Mouse (Mus musculus) frontal cortex, postnatal 14 days (tissue): ENCODE data around the gene Kcnc4.
A peak's percentile ranks its signal among the peaks of the same experiment; 100 is the strongest.

Experiments used
- DNase-seq, 2 experiments: peaks; one replicate each; pipeline ENCODE4 v3.0.0; 2022; ENCODE audit warnings: low spot score in 2 of 2

The Kcnc4 gene

GRCm38 (mm10) chr3:107458528-107459195 is 690 bp downstream of the Kcnc4 start:
- DNase-seq: peak in 1 of 2 experiments; percentile 42

- no peak for DNase-seq
Measured at GRCm38 (mm10) chr3:107458104-107458503, 1.2 kb downstream of the Kcnc4 start.

DNA sequence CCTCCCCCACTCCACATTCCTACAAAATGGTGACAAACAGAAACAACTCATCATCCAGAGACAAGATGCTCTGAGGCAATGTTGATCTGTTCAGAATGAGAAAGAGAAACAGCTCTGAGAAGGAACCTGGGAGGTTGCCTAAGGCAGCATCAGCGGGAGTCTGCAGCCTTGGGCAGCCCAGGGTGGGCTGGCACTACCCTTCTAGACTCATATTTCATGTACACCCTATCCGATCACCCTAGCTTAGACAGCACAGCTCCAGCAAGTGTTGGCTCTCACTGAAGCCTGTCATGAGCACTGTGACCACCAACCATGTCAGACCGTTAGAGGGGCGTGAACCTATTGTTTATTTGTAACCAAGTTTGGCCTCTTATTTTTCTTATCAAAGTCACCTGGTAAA is 5.1 kb downstream of the Kcnc4 start:
- no peak for DNase-seq

- DNase-seq: no peak
Measured at GRCm38 (mm10) chr3:107446822-107447221, 12.5 kb downstream of the Kcnc4 start.

DNA sequence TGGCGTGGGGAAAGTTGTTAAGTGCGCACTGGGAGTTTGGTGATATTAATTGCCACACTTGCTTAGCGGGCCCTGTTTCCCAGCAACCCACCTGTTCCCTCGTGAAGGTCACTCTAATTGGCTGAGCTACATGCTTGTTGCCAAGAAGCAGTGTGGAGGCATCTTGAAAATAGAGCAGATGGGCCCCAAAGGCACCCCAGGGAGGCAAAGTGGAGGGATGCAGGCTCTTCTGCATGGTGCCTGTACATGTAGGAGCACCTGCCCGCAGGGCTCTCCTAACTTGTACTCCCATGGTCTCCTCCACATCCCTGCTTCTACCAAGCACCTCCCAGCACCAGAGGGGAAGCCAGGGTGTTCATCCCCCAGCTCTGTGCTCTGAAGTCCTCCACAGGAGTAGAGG is 15.5 kb downstream of the Kcnc4 start:
- DNase-seq: no peak

DNA sequence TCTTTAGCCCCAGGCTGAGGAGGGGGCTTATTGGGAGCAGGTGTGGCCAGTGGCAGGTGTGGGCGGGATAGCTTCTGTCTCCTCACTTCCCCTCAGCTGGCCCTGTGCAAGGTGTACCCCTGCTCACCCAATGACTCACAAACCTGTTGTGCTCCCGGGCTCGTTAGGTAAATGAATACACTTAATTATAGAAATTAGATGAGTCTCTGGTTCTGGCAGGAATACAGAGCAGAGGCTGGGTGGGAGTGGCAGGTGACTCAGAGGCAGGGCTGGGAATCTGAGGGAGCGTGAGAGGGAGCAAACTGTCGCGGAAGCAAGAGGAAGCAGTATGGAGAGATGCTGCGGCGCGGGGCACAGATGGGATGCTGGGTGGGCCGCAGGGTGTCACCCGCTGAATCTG is 17.2 kb downstream of the Kcnc4 start:
- peak in 1 of 2 experiments; percentile 61 for DNase-seq

- no peak for DNase-seq
Measured at GRCm38 (mm10) chr3:107441306-107441705, 18.0 kb downstream of the Kcnc4 start.

DNA sequence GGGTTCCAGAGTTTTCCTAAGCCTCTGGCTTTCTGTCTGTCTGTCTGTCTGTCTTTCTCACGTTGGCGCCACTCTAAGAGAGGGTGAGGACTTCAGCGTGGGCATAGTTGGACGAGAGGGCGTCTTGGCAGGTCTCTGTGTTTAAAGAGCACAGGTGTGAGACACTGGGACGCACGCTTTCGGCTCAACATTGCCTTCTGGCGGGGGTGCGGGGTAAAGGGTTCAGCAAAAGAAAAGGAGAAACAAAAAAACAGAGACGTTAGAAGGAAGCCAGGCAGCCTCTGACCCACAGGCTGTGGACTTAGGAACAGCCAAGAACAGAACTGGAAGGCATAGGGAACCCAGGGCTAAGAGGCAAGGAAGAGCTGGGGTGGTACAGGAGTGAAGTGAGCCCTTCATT is 20.1 kb downstream of the Kcnc4 start:
- no peak for DNase-seq

GRCm38 (mm10) chr3:107437666-107438065 is 21.7 kb downstream of the Kcnc4 start:
- no peak for DNase-seq

DNA sequence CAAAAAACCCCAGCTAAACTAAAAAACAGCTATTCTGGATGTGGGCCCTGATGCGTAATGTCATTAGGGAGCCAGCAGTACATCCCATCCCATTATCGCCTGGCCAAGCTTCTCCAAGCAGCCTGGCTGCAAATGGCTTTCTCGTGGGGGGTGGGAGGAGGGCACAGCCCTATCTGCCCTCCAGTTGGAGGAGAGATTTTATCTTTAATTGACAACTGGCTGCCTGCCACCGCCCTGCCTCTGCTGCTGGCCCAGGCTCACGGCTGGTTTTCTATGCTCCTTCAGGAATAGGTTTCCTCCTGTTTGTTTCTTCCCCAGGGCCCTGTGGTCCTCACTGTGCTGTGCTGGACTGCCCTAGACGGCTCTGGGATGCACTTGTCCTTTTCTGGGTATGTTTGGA is 22.9 kb downstream of the Kcnc4 start:
- DNase-seq: no peak

GRCm38 (mm10) chr3:107433614-107434013 is 25.7 kb downstream of the Kcnc4 start:
- no peak for DNase-seq

DNA sequence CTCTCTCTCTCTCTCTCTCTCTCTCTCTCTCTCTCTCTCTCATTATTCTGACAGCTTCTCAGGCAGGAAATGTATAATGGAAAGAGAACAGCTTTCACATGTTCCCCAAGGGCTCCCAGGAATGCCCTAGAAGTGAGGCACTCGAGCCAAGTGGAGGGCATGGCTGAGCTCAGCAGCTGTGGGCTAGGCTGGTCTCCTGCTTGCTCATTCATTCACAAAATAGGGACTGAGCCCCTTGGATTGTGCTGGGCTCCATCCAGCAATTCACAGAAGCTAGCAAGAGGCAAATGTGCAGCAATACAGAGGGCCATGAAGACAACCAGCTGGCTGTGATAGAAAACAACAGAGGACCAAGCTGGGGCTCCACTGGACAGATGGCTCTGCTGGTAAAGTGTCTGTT is 28.1 kb downstream of the Kcnc4 start:
- DNase-seq: no peak

DNA sequence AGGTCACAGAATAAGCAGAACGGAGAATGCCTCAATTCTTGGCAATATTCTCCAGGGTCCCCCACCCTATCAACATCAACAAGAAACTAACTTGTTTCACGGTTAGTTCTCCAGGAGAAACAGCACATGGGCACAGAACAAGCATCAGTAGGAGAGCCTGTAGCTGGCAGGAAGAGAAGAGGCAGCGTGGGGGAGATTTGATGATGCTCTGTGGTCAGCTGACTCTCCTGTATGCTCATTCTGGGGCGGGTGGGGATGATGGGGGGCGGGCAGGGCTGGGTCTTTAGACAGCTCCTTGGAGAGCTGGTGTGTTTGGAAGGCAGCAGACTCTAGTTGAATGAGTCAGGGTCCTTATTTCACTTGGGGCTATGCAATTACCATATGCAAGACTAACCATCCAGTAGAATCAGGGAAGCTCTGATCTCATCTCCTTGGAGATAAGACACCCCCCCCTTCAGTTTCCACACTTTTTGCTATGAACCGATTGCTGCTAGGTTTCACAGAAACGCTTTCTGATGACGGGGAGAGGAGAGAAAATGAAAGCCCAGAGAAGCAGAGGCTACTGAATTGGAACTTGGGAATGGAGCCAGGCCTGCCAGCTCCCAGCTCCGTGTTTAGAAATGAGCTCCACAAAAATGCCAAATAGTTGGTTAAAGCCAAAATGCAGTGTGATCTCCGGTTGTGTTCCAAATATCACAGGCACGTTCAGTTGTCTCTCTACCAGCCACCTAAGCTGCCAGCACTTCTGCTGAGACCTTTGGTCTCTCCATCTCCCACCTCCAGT is 34.9 kb downstream of the Kcnc4 start:
- DNase-seq: peak in 1 of 2 experiments; percentile 55

GRCm38 (mm10) chr3:107420156-107420555 is 39.2 kb downstream of the Kcnc4 start:
- no peak for DNase-seq

- no peak for DNase-seq
Measured at GRCm38 (mm10) chr3:107417287-107417644, 42.1 kb downstream of the Kcnc4 start.

DNA sequence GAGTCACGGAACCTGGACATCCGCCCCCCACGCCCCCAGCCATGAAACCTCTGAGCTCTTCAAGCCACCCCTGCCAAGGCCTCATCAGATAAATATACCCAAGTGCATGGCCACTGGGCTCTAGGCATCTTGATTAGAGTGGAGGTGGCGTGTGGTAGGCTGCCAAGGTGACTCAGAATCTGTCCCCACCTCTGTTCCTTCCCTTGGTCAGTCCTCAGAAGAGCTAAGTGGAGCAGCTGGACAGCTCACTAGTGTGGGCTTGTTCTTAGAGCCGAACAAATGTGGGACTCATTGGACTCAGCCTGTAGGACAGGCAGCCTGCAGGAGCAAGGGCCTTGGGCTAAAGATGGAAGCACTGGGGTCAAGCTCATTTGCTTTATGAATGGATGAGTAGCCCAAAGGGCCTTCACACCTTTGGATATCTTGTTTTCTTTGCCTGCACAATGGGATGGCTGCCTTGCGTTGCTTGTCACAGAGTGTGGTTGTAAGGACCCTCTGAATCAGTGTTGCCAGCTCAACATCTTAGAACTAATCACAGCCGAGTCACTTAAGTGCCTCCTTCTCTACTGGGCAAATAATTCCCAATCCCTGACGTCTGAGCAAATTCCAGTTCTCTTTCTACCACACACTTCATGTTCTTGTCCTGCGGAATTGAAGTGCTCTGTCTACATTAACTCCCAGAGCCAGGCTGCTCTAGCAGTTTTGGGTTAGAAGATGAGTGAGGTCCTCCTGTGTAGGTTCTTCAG is 42.6 kb downstream of the Kcnc4 start:
- no peak for DNase-seq

GRCm38 (mm10) chr3:107413093-107413492 is 46.3 kb downstream of the Kcnc4 start:
- DNase-seq: no peak

- DNase-seq: no peak
Measured at GRCm38 (mm10) chr3:107412509-107412908, 46.8 kb downstream of the Kcnc4 start.

DNA sequence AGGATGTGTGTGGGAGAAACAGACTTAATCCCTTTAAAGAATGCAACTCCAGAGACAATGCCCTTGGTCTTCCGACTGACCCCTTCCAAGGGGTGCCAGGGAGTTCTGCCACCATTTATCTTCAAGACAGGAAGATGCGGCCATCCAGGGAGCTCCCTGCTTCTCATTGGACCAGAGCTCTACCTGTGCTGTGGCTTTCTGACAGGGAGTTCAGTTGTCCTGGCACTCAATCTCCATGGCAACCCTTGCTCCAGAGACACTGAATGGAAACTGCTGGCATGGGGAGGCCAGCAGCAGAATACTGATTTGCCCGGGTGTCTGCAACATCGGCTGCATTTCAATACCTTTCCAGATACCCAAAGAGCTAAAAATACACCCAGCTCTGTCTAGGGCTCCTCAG is 47.7 kb downstream of the Kcnc4 start:
- DNase-seq: no peak

DNA sequence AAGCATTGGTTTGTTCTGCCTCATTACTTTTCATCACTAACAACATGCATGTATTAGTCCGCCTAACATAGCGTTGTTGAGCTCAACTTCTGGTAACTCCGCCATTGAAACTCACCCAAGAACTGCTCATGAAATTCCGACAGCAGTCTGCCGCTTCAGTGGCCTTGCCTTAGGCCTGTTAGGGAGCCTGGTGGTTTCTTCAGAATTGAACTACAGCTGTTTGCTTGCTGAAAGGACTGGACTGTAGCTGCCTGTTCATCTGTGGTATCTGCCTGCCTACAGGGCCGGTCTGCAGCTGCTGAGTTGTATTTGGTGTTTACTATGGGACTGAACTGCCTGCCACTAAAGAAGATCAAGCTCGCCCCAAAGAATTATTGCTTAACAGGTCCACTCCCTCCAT is 58.0 kb downstream of the Kcnc4 start:
- no peak for DNase-seq

- DNase-seq: no peak
Measured at GRCm38 (mm10) chr3:107399991-107400640, 59.2 kb downstream of the Kcnc4 start.

GRCm38 (mm10) chr3:107391198-107391597 is 68.2 kb downstream of the Kcnc4 start:
- DNase-seq: no peak
